Mouse (Mus musculus): ENCODE data around the gene Ptprs. TPM values are rescaled to one million over a fixed set of nuclear protein-coding genes. Genes with fewer than 3 reads are reported as not detected.

The Ptprs gene
- total and polyA plus RNA-seq, 3 experiments = 51.6 to 324 (median 80.9) TPM

- Histone ChIP-seq H3K9ac (ENCODE audit: control insufficient read depth, low read depth, low read length, poor library complexity, severe bottlenecking) (no peak overlapping the region), H3K79me2 (ENCODE audit: control insufficient read depth, insufficient read depth, low read length, poor library complexity) (no peaks in the 10 kb centered on the region), H3K9me3 (replicated peaks; ENCODE audit: insufficient read depth, low read length) (no peaks in the 10 kb centered on the region), H3K27me3 (ENCODE audit: control insufficient read depth in 1 of 2, insufficient read depth in 2 of 2, low read length in 2 of 2) (no peaks in the 10 kb centered on the region), H3K4me1 (ENCODE audit: control insufficient read depth in 1 of 2, insufficient read depth in 2 of 2, low read length in 2 of 2) (peaks cover 0 to 24% of the 10 kb centered on the region in 2 experiments; a peak in 2 of 4 replicates), H3K4me3 (ENCODE audit: control insufficient read depth in 1 of 2, insufficient read depth in 1 of 2, low read depth in 2 of 2, low read length in 2 of 2) (no peak overlapping the region), H3K36me3 (ENCODE audit: control insufficient read depth in 1 of 2, insufficient read depth in 2 of 2, low read length in 2 of 2) (peaks cover 0 to 10% of the 10 kb centered on the region in 2 experiments; a peak in 3 of 4 replicates), H3K27ac (ENCODE audit: control insufficient read depth, low read depth, low read length) (no peak overlapping the region)
- TF ChIP-seq GATA1 (IDR thresholded peaks at IDR 0.05; ENCODE audit: low read depth, low read length) (0 out of 2 replicates have a peak, but pooled peaks have one; percentile 12), MEF2A (IDR thresholded peaks at IDR 0.05; ENCODE audit: extremely low read depth, insufficient replicate concordance, low read depth, low read length, poor library complexity, severe bottlenecking) (no peak), MYB (IDR thresholded peaks at IDR 0.05; ENCODE audit: low read depth, low read length) (no peak)
- no peak for DNase-seq (ENCODE audit: low read depth, low spot score)
These were observed 69.4 kb downstream of the Ptprs start for GRCm38 (mm10) chr17:56406878-56407277.

GRCm38 (mm10) chr17:56405856-56406840 is 70.1 kb downstream of the Ptprs start:
- Histone ChIP-seq H3K9ac (ENCODE audit: control insufficient read depth, low read depth, low read length, poor library complexity, severe bottlenecking) (no peak overlapping the region), H3K79me2 (ENCODE audit: control insufficient read depth, insufficient read depth, low read length, poor library complexity) (no peaks in the 10 kb centered on the region), H3K27me3 (ENCODE audit: control insufficient read depth in 1 of 2, insufficient read depth in 2 of 2, low read length in 2 of 2) (no peaks in the 10 kb centered on the region), H3K36me3 (ENCODE audit: control insufficient read depth in 1 of 2, insufficient read depth in 2 of 2, low read length in 2 of 2) (peaks cover 0 to 3% of the 10 kb centered on the region in 2 experiments; a peak in 2 of 4 replicates), H3K4me3 (ENCODE audit: control insufficient read depth in 1 of 2, insufficient read depth in 1 of 2, low read depth in 2 of 2, low read length in 2 of 2) (no peak overlapping the region), H3K27ac (ENCODE audit: control insufficient read depth, low read depth, low read length) (no peak overlapping the region), H3K4me1 (ENCODE audit: control insufficient read depth in 1 of 2, insufficient read depth in 2 of 2, low read length in 2 of 2) (peaks cover 0 to 17% of the 10 kb centered on the region in 2 experiments; a peak in 2 of 4 replicates), H3K9me3 (replicated peaks; ENCODE audit: insufficient read depth, low read length) (no peaks in the 10 kb centered on the region)
- no peak for TF ChIP-seq ELF1 (IDR thresholded peaks at IDR 0.05; ENCODE audit: low read depth, low read length)
- no peak for TF ChIP-seq TAL1 (IDR thresholded peaks at IDR 0.05; ENCODE audit: low read length)
- no peak for TF ChIP-seq KAT2A (conservative IDR thresholded peaks at IDR 0.05; ENCODE audit: low read depth, low read length)
- TF ChIP-seq ZKSCAN1 (IDR thresholded peaks at IDR 0.05; ENCODE audit: low read depth, low read length) = no peak
- TF ChIP-seq HCFC1 (IDR thresholded peaks at IDR 0.05; ENCODE audit: low read depth, low read length) = no peak
- TF ChIP-seq MYB (IDR thresholded peaks at IDR 0.05; ENCODE audit: low read depth, low read length) = no peak
- TF ChIP-seq MAFK (IDR thresholded peaks at IDR 0.05; ENCODE audit: borderline replicate concordance, low read depth, low read length) = no peak
- no peak for TF ChIP-seq MAX (IDR thresholded peaks at IDR 0.05; ENCODE audit: low read length)
- TF ChIP-seq TBP (IDR thresholded peaks at IDR 0.05; ENCODE audit: low read depth, low read length) = no peak
- TF ChIP-seq EP300 (IDR thresholded peaks at IDR 0.05; ENCODE audit: low read depth in 1 of 2, low read length in 2 of 2) = no peak
- no peak for TF ChIP-seq GABPA (IDR thresholded peaks at IDR 0.05; ENCODE audit: low read depth, low read length)
- no peak for TF ChIP-seq ZC3H11A (IDR thresholded peaks at IDR 0.05; ENCODE audit: low read depth, low read length)
- no peak for TF ChIP-seq USF2 (IDR thresholded peaks at IDR 0.05; ENCODE audit: borderline replicate concordance in 1 of 2, insufficient read depth in 1 of 2, low read depth in 1 of 2, low read length in 2 of 2)
- no peak for TF ChIP-seq GATA1 (IDR thresholded peaks at IDR 0.05; ENCODE audit: low read depth, low read length)
- DNase-seq (ENCODE audit: low read depth, low spot score) = peak; percentile 22
